Comparison of ENCODE assay signal across 21 mouse cellular contexts in the genomic region with DNA sequence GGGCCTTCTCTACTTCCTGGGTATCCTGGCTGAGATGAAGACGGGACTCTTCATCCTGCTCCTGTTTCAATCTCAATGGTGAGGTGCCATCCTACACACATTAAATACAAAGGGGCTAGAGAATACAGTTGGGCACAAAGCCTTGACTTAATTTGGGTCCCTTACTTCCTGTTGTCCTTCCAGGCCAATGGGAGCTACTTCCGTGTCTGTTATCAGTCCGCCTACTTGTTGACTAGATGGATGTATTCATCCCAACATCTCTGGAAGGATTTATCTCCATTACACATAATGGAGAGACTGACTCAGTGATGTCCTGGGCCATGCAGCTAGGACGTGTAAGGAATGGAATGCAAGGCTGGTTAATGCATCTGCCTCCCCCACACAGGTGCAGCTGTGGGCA.
DNase-seq lines count a peak whose midpoint lies in the region; ATAC-seq and TF ChIP-seq lines count a peak whose summit lies in the region.
"Had no signal": no experiment of that assay in that cellular context is flagged by ENCODE, and none has a peak within 500 bp of the region (broad histone marks: within the 10 kb centered on the region; RNA-seq: fewer than 3 reads in every experiment).

No protein-coding gene starts in this region.

- H3K36me3 ChIP-seq in midbrain, embryonic 11.5 days (ENCODE audit: control insufficient read depth, insufficient read depth, low read length) = no peaks in the 10 kb centered on the region
- H3K36me3 ChIP-seq in midbrain, embryonic 15.5 days (replicated peaks) = no peaks in the 10 kb centered on the region
- H3K36me3 ChIP-seq in testis, adult 2 months (ENCODE audit: control insufficient read depth, insufficient read depth, low read length) = no peaks in the 10 kb centered on the region
- H3K36me3 ChIP-seq: G1E had no signal

- peaks cover 7% of the 10 kb centered on the region for H3K4me1 ChIP-seq in midbrain, embryonic 11.5 days (ENCODE audit: control insufficient read depth, insufficient read depth, low read length)
- H3K4me1 ChIP-seq in midbrain, embryonic 15.5 days = peaks cover 30% of the 10 kb centered on the region
- H3K4me1 ChIP-seq in testis, adult 2 months (ENCODE audit: control insufficient read depth, insufficient read depth, low read length) = peaks cover 17% of the 10 kb centered on the region

- no peak for TF ChIP-seq POLR2A in testis, adult 2 months (IDR thresholded peaks at IDR 0.05; ENCODE audit: control insufficient read depth, low read depth, low read length)

- H3K9ac ChIP-seq in midbrain, embryonic 11.5 days (ENCODE audit: low read length) = no peak overlapping the region
- no peak overlapping the region for H3K9ac ChIP-seq in midbrain, embryonic 15.5 days

- DNase-seq in heart, adult 11 months = peak; percentile 76
- no peak for DNase-seq in heart, postnatal 4 days
- DNase-seq in midbrain, embryonic 11.5 days (ENCODE audit: low spot score, missing footprints) = peak; percentile 69
- DNase-seq in testis, postnatal 14 days (ENCODE audit: low spot score) = no peak
- DNase-seq: adrenal gland, adult 2 months; adrenal gland, adult 8-10 months; adrenal gland, postnatal 10 days; adrenal gland, postnatal 14 days; adrenal gland, postnatal 25 days; adrenal gland, postnatal 36 days; B cell, adult 2 months; cerebellum, adult 11 months; cerebellum, adult 11-12 months; cerebellum, adult 18-20 months had no signal

- no peak overlapping the region for H3K27ac ChIP-seq in midbrain, embryonic 11.5 days (ENCODE audit: low read depth, low read length)
- H3K27ac ChIP-seq in midbrain, embryonic 15.5 days = no peak overlapping the region
- no peak overlapping the region for H3K27ac ChIP-seq in testis, adult 2 months (ENCODE audit: control insufficient read depth, insufficient read depth, low read depth, low read length)

- TF ChIP-seq CTCF in testis, adult 2 months (IDR thresholded peaks at IDR 0.05; ENCODE audit: control insufficient read depth, insufficient read depth, insufficient replicate concordance, low read depth, low read length) = no peak

- no peaks in the 10 kb centered on the region for H3K9me3 ChIP-seq in midbrain, embryonic 11.5 days (ENCODE audit: control insufficient read depth, low read length)
- H3K9me3 ChIP-seq in midbrain, embryonic 15.5 days = no peaks in the 10 kb centered on the region

- whole genome bisulfite sequencing in midbrain, embryonic 11.5 days = 81% methylated on average over 4 of the region's 4 CpGs
- WGBS in midbrain, embryonic 15.5 days = 88% methylated on average over 4 of the region's 4 CpGs

- H3K4me3 ChIP-seq in midbrain, embryonic 11.5 days (ENCODE audit: low read depth, low read length) = no peak overlapping the region
- no peak overlapping the region for H3K4me3 ChIP-seq in midbrain, embryonic 15.5 days
- peak overlapping the region; percentile 12; the same call in 1 of the 2 replicates for H3K4me3 ChIP-seq in testis, adult 2 months (ENCODE audit: control insufficient read depth, low read depth, low read length)

- peaks cover 21% of the 10 kb centered on the region for H3K27me3 ChIP-seq in midbrain, embryonic 11.5 days (ENCODE audit: control insufficient read depth, insufficient read depth, low read length)
- H3K27me3 ChIP-seq in midbrain, embryonic 15.5 days (replicated peaks) = no peaks in the 10 kb centered on the region
- peaks cover 5% of the 10 kb centered on the region; the same call in 1 of the 2 replicates for H3K27me3 ChIP-seq in testis, adult 2 months (ENCODE audit: control insufficient read depth, insufficient read depth, low read length)
- H3K27me3 ChIP-seq: CH12.LX had no signal

- H3K4me2 ChIP-seq in midbrain, embryonic 11.5 days = no peak overlapping the region
- no peak overlapping the region for H3K4me2 ChIP-seq in midbrain, embryonic 15.5 days

- ATAC-seq in midbrain, embryonic 11.5 days (ENCODE audit: low FRiP score) = no peak
- no peak for ATAC-seq in midbrain, embryonic 15.5 days (replicated peaks)
- ATAC-seq: activated CD4-positive, CD25-positive, alpha-beta regulatory T cell, adult 4 months; CD4-positive, CD25-positive, alpha-beta regulatory T cell, adult 4 months; Patski had no signal

Comparison
In these comparisons a context has a peak if more than half of its experiments do, and no peak if none do; other contexts are left out.
1. DNase-seq: peak in heart, adult 11 months (single experiment) and midbrain, embryonic 11.5 days (single experiment); none in heart, postnatal 4 days (single experiment) and testis, postnatal 14 days (single experiment).